Mouse (Mus musculus) E14TG2a.4 (cell line): ENCODE measurements at regions not wholly inside any gene's neighbourhood (a gene's known extent, or its start where the extent isn't known, plus 50 kb on each side); places are given as distances from the start of the nearest gene placed in this dataset.

Source experiments
- CTCF ChIP-seq: conservative IDR thresholded peaks from 2 replicates; pipeline ENCODE4 v1.5.1; 2014; ENCODE audit warnings: low read length
- POU5F1 ChIP-seq: IDR thresholded peaks from 2 replicates; pipeline ENCODE4 v1.6.1; 2014; ENCODE audit warnings: low read length, borderline replicate concordance

DNA sequence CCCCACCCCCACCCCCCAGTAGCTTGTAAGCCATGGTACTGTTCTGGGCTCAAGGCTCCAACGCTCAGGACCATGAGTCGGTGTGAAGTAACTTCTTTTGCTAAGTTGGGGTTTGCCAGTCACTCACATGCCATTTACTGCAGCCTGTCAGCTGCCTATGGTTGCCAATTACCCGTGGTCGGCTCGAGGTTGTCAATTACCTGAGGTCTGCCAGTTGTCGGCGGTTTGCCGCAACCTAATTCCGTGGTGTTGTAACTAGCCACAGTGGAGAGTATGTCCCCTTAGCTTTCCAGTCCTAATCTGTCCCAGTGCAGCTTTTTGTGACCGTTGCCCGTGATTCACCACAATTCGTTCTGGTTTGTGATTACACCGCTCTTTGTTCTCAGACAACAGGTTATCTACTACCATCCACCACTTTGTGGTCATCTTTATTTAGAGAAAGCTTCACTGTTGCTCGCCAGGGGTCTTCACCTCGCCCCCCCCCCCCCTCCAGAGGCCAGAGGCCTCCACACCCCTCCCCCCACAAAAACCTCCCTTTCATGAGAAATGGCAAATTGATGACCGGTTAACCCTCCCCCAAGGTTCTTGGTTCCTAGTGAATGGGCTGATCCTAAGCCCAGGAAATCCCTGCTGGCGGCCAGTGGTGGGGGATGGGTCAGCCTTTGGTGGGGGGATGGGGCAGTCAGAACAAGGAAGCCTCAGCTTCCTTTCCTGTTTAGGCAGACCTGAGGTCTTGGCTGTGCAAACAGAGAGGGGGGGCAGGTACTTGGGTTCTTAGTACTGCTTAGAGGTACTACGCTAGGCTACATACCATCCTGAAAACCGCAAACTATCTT, 69.7 kb downstream of the Rtl1 start:
- TF ChIP-seq CTCF (no peak), POU5F1 (no peak)
